Mouse (Mus musculus) bone marrow macrophage, adult 2 months (primary cell): ENCODE results near the gene Cdc25b. TPM values are rescaled to one million over a fixed set of nuclear protein-coding genes. Genes with fewer than 3 reads are reported as not detected.
A peak's percentile ranks its signal among the peaks of the same experiment; 100 is the strongest.
"Not testable (repeated sequence)": the region's sequence is repeated elsewhere in the genome, so short reads cannot be mapped to it uniquely, and the experiment has no call there.

Source experiments
- H3K27ac ChIP-seq: 2 replicates; pipeline ENCODE4 v1.5.1; 2012; ENCODE audit warnings: low read depth, low read length; ENCODE audit not compliant: insufficient read depth
- H3K4me1 ChIP-seq: 2 replicates; pipeline ENCODE4 v1.6.1; 2012; ENCODE audit warnings: low read length; ENCODE audit not compliant: control insufficient read depth, insufficient read depth
- H3K4me3 ChIP-seq: 2 replicates; pipeline ENCODE4 v1.5.1; 2012; ENCODE audit warnings: mild to moderate bottlenecking, low read length, moderate library complexity; ENCODE audit not compliant: insufficient read depth
- CTCF ChIP-seq: IDR thresholded peaks from 2 replicates; pipeline ENCODE4 v1.5.1; 2012; ENCODE audit warnings: low read depth, mild to moderate bottlenecking, low read length, moderate library complexity
- POLR2A ChIP-seq: IDR thresholded peaks from 2 replicates; pipeline ENCODE4 v1.6.1; 2012; ENCODE audit warnings: mild to moderate bottlenecking, low read depth, low read length, borderline replicate concordance
- polyA plus RNA-seq: library from polyadenylated mRNA; stranded (reverse); fragments of >200 nt; gene quantifications from 2 replicates; pipeline ENCODE4 v1.2.4, GENCODE M21; 2012; ENCODE audit not compliant: missing spikeins, insufficient read depth, insufficient read length

Cdc25b gene
- polyA plus RNA-seq, 1 experiment = 47.1 TPM

DNA sequence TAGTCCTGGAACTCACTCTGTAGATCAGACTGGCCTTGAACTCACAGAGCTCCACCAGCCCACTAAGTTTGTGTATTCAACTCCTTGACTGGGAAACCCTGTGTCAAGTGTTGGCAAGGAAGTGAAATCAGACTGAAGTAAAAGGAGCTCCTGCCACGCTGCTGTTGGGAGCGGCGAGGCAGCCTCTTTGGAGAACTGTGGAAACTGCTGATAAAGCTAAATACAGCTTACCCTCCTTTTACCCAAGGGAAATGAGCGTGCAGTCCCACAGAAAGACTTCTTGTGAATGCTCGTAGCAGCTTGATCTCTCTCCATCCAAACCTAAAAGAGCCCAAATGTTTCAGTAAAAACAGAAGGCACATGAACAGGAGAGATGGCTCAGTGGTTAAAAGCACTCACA is 35.8 kb downstream of the Cdc25b start:
- H3K4me3 ChIP-seq = no peak overlapping the region
- H3K4me1 ChIP-seq = peaks cover 7% of the 10 kb centered on the region
- TF ChIP-seq CTCF = no peak
- no peak for TF ChIP-seq POLR2A
- H3K27ac ChIP-seq = no peak overlapping the region

DNA sequence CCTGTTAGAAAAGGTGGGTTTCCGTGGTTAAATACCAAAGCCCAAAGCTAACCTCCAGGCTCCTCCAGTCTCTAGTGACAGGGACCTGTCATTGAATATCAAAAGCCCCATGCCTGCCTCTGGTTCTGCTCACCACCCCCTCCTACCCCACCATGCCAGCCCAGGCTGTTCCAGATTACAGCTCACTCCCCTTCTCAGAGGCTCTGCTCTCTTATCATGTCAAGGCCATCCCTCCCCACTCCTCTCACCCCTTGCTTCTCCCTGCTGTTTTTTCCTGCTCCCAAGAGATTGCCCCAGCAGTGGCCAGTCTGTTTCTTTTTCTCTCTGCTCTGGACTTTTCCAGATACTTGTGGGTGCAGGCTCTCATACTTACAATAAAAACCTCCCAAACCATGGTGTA is 36.8 kb downstream of the Cdc25b start:
- H3K4me1 ChIP-seq = peaks cover 7% of the 10 kb centered on the region
- no peak overlapping the region for H3K4me3 ChIP-seq
- no peak overlapping the region for H3K27ac ChIP-seq
- TF ChIP-seq CTCF = no peak
- TF ChIP-seq POLR2A = no peak

DNA sequence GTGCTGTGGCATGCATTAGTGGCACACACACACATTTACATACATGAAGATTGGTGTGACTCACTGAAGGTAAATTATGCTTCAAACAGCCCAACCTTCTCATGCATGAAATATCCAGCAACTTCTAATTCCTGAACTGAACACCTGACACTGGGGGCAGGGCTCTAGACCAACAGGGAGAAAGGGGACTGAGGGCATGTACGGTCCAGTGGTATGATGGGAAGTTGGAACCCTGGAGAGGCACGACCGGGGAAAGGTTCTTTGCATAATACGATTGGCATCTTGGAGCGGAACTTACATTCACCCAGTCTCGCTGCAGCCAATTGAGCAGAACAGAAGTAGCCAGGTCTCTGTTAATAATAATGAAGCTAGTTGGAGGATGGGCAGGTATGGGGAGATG is 38.4 kb downstream of the Cdc25b start:
- Histone ChIP-seq H3K4me1 (peaks cover 7% of the 10 kb centered on the region), H3K27ac (no peak overlapping the region), H3K4me3 (no peak overlapping the region)
- no peak for TF ChIP-seq POLR2A
- TF ChIP-seq CTCF = no peak

DNA sequence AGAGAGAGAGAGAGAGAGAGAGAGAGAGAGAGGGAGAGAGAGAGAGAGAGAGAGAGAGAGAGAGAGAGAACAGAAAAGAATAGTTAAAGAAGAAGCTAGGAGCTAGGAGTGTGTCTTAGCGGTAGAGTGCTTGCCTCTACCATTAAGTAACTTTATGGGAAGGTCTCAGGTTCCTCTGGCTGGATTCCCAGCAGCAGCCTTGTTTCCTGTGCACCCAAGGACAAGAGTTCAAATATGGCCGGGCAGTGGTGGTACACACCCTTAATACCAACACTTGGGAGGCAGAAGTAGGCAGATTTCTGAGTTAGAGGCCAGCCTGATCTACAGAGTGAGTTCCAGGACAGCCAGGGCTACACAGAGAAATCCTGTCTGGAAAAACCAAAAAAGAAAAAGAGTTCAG is 39.9 kb downstream of the Cdc25b start:
- H3K27ac ChIP-seq, H3K4me1 ChIP-seq, H3K4me3 ChIP-seq: not testable (repeated sequence)

DNA sequence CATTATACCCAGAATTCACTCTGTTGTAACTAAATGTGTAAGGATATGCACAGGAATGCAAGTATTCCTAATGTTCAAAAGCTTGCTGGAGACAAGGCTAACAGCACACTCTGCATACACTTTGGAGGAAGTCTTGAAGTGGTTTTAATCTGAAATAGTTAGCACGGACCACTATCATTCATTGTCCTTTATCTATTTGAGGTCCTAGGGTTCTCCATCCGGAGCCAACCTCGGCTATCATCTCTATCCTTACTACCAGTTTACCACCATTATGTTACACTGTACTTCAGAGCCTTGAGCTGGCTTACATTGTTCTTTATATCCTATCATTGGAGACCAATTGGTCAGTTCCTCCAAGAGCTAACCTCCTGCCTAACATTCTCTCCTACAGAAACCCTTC is 40.5 kb downstream of the Cdc25b start:
- H3K27ac ChIP-seq = no peak overlapping the region
- no peak overlapping the region for H3K4me3 ChIP-seq
- peaks cover 6% of the 10 kb centered on the region for H3K4me1 ChIP-seq
- TF ChIP-seq CTCF (no peak), POLR2A (no peak)

DNA sequence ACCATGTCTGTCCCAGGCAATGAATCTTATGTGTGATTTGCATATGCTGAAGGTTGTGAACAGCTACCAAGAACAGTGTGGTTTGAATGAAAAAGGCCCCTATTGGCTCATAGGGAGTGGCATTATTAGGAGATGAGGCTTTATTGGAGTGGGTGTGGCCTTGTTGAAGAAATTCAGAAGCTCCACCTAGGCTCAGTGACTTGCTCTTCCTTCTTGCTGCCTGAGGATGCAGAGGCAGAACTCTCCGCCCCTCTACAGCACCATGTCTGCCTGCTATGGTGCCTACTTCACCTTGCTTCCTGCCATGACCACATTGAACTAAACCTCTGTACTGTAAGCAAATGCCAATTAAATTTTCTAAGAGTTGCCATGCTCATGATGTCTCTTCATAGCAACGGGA is 45.8 kb downstream of the Cdc25b start:
- Histone ChIP-seq H3K27ac (no peak overlapping the region), H3K4me3 (no peak overlapping the region), H3K4me1 (peaks cover 26% of the 10 kb centered on the region)
- no peak for TF ChIP-seq POLR2A
- no peak for TF ChIP-seq CTCF

DNA sequence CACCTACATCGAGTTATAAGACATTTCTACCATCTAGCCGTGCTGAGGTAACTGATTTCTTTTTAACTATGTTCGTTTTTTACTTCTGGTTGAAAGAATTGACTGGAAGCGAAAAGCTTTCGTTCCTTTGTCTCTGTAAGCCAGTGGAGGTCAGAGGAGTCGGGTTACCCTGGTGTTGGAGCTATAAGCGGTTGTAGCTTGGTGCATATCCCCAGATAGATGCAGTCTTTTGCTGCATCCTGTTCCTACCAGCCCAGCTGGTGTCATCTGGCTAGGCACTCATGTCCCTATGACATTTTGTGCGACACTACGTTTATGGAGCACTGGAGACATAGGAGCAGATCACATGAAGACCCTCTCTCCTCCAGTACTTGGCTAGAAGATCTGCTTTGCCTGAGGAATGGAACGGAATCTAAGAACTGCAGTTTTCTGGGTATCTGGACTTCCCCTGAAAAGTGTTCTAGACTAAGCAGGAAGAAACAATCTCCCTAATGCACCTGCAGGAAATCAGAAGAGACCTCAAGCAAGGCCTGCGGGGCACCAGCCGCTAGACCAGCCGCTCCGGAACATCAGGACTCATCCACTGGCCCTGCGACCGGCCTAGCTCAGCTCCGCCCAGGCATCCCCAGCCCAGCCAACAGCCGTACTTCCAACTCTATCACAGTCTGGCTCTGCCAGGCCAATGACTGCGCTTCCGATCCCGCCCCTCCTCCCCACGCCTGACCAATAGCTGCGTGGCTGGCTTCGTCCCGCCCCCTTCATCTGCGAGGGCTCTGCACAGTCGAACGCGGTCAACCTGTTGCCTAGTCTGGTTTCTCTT is 46.8 kb downstream of the Cdc25b start, which contains the start of gene Mavs:
TSS of gene Mavs (plus strand) at position 757 of the 820 bp plus-strand sequence.
- no peak for TF ChIP-seq POLR2A
- no peak for TF ChIP-seq CTCF
- peak within 1 kb of the TSS; percentile 73 for H3K4me3 ChIP-seq
- peak within 1 kb of the TSS; percentile 60 for H3K27ac ChIP-seq
- H3K4me1 ChIP-seq = peaks cover 32% of the 10 kb centered on the region

DNA sequence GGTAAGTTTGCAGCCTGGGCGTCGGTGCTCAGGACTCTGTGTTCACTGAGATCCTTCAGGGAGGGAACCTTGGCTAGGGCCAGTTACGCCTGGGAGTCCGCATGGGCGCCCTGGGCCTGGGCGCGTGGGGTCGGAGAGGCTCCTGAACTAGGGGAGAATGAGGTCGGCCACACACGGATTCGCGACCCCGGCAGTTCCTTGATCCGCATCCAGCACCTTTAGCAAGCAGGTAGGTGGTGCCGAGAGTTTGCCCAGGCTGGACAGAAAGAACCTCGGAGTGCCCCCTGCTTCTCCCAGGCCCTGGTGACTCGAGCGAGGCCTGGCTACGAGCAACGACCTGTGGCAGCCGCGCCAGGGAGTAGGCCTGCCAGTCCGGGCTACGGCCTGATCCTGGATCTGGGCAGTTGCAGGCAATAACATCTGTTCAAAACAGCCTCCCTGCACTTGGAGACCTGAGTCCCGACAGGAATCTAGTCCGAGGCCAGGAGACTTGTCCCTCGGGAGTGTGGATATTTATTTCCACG is 47.4 kb downstream of the Cdc25b start:
- Histone ChIP-seq H3K4me1 (peaks cover 39% of the 10 kb centered on the region), H3K4me3 (peak overlapping the region; percentile 73), H3K27ac (peak overlapping the region; percentile 60)
- TF ChIP-seq POLR2A (no peak; the same call in 1 of the 2 replicates), CTCF (no peak)

DNA sequence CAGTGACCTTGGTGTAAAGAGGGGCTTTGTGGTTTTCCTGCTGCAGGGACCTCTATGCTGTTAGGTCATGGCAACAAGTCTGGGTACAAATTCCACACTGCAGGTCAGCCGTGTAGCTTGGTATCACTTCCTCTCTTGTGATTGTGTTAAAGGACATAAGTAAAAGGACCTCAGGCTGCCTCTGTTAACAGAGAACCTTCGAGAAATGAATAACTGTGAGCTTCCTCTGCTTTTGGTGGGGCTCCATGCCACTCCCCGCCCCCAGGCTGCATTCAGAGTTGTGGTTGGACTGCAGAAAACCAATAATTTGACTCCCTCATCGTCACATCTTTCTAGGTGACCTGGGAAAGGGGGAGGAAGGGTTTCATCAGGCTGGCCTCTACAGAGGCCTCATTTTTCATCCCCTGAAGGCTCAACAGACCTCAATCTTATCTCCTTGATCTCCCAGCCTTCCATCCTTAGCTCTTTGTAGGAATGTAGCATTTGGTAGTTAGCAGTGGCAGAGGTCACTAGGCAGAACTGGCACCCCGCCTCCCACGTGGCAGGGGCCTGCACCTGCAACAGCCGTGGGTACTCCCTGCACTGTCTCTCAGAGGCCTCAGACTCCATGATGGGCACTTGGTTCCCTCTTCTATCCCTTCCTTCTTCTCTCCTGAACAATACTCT is 48.4 kb downstream of the Cdc25b start:
- Histone ChIP-seq H3K4me1 (peaks cover 47% of the 10 kb centered on the region), H3K4me3 (peak overlapping the region; percentile 73), H3K27ac (peak overlapping the region; percentile 60)
- TF ChIP-seq CTCF (no peak), POLR2A (no peak)

DNA sequence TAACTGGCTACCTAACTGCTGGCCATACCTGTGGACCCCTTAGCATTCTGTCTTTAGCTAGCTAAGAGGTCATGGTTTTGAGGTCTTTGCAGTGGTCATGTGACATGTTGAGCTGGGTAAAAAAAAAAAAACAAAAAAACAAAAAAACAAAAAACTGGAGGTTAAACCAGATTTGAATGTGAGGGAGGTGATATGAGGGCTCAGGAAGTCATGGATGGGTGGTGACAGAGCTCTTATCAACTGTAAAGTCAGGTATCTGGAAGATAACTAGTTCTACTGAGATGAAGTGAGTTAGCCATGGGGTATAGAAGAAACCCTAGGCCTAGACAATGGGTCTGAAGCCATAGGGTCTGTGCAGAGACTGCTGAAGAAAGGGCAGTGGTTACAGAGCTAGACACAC is 55.4 kb downstream of the Cdc25b start:
- no peak for TF ChIP-seq CTCF
- no peak for TF ChIP-seq POLR2A
- no peak overlapping the region for H3K4me3 ChIP-seq
- H3K27ac ChIP-seq = no peak overlapping the region
- H3K4me1 ChIP-seq = peaks cover 28% of the 10 kb centered on the region
